Mouse (Mus musculus) forebrain, embryonic 16.5 days (tissue): Measurements from ENCODE around the gene Snca. TPM values are rescaled to one million over a fixed set of nuclear protein-coding genes. Genes with fewer than 3 reads are reported as not detected.
A peak's percentile ranks its signal among the peaks of the same experiment; 100 is the strongest.
"Not testable (repeated sequence)": the region's sequence is repeated elsewhere in the genome, so short reads cannot be mapped to it uniquely, and the experiment has no call there.

Experiments used
- ATAC-seq: fragments of 200-750 bp; cut with Nextera tagmentation; 2 replicates; pipeline ENCODE4 v1.8.0; 2017; ENCODE audit warnings: mild to moderate bottlenecking, moderate library complexity
- H3K27ac ChIP-seq: fragments of 300-500 bp; sonication (generic); 2 replicates; pipeline ENCODE4 v1.5.1; 2014; ENCODE audit warnings: low read length, control low read depth
- H3K27me3 ChIP-seq: fragments of 300-500 bp; sonication (generic); replicated peaks from 2 replicates; pipeline ENCODE4 v1.6.1; 2014; ENCODE audit warnings: low read length; ENCODE audit not compliant: control insufficient read depth, insufficient read depth
- H3K36me3 ChIP-seq: fragments of 300-500 bp; sonication (generic); 2 replicates; pipeline ENCODE4 v1.6.1; 2014; ENCODE audit not compliant: control insufficient read depth, insufficient read depth
- H3K4me1 ChIP-seq: fragments of 300-500 bp; sonication (generic); replicated peaks from 2 replicates; pipeline ENCODE4 v1.6.1; 2014; ENCODE audit warnings: low read length; ENCODE audit not compliant: control insufficient read depth, insufficient read depth
- H3K4me2 ChIP-seq: fragments of 300-500 bp; sonication (generic); 2 replicates; pipeline ENCODE4 v1.6.1; 2014; ENCODE audit warnings: mild to moderate bottlenecking, low read length, control low read depth
- H3K4me3 ChIP-seq: fragments of 300-500 bp; sonication (generic); replicated peaks from 2 replicates; pipeline ENCODE4 v1.5.1; 2014; ENCODE audit warnings: mild to moderate bottlenecking, low read length, control low read depth
- H3K9ac ChIP-seq: fragments of 300-500 bp; sonication (generic); replicated peaks from 2 replicates; pipeline ENCODE4 v1.6.1; 2014; ENCODE audit warnings: low read depth, low read length, control low read depth
- H3K9me3 ChIP-seq: fragments of 300-500 bp; sonication (generic); 2 replicates; pipeline ENCODE4 v1.6.1; 2016; ENCODE audit warnings: low read length; ENCODE audit not compliant: control insufficient read depth
- WGBS: fragments of 180-500 bp; shearing (Covaris S2); extraction: QIAGEN DNeasy Blood & Tissue Kit; methylation state at CpG from one replicate; pipeline ENCODE4 v1.1.7; 2014; 5-methylcytosine and 5-hydroxymethylcytosine counted together
- polyA plus RNA-seq: library from polyadenylated mRNA; unstranded; fragments of >200 nt; fragmentation: Nextera tagmentation; extraction: Ambion mirVana; gene quantifications from 2 replicates; pipeline ENCODE4 v1.2.1, GENCODE M21; 2015

Gene Snca
- polyA plus RNA-seq, 1 experiment from 2014 or later = 176 TPM

DNA sequence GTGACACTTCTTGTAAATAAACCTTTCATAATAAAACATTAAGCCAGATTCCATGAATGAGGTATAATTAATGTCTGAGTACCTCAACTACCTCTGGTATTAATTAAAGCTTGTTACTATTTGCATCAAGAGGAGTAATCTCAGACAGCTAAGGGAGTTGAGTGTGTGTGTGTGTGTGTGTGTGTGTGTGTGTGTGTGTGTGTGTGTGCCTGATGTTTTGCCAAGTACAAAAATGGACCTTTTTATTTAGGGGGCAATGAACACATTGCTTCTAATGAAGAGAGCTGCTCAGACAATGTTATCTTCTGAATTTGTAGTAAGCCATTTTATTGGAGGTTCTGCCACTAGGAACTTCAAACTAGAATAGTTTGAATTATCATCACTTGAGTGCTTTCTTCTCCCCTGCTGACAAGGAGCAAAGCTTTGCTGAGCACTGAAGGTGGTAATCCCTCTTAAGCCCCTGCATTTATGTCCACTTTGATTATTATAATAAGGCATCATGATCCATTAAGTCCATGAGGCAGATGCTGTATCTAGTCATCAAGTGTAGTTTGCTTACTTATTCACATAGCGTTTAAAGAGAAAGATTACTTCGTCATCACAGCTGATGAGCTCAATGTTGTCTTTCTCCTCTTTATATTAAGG, 88.1 kb downstream of the Snca start:
- ATAC-seq = no peak
- Histone ChIP-seq H3K4me3 (no peak overlapping the region), H3K9ac (no peak overlapping the region), H3K9me3 (no peaks in the 10 kb centered on the region), H3K27me3 (no peaks in the 10 kb centered on the region), H3K27ac (no peak overlapping the region), H3K36me3 (no peaks in the 10 kb centered on the region), H3K4me2 (no peak overlapping the region), H3K4me1 (no peaks in the 10 kb centered on the region)
- 22% methylated on average over 2 of the region's 2 CpGs for WGBS

DNA sequence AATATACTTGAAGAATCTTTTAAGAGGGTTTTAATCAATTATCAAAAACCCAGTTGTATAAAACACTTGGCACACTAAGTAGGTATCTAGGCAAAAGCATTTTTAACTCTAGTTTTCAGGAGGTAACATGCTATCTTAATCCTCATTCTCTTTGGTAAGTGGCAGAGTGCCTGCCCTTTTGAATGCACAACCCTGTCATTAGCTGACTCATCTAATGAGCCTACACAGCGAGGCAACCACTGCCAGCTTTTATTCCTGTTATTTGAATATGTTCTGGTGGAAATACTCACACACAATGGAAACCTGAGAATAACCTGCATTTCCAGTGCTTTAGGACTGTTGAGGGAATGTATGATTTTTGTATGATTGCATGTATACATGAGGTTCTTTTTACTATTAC, 89.9 kb downstream of the Snca start:
- ATAC-seq = peak; percentile 80
- WGBS = 7% methylated on average over 1 of the region's 1 CpGs

DNA sequence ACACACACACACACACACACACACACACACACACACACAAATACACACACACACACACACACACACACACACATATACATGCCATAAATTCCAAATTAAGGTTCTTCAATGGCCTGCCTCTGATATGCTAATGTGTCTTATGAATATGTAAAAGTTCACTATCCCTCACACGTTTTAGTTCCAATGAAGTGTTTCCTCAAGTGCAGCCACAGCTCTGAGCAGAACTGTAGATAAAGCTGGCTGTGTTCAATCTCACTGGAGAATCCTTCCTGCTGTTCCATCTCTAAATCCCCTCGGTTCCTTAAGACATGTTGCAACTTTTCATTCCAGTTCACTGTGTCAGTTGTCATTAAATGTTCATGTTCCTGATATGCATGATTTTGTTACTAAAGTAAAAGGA, 98.5 kb downstream of the Snca start:
- no peak overlapping the region for H3K4me3 ChIP-seq
- H3K27me3 ChIP-seq = no peaks in the 10 kb centered on the region
- H3K4me2 ChIP-seq = no peak overlapping the region
- ATAC-seq = no peak
- H3K9me3 ChIP-seq = no peaks in the 10 kb centered on the region
- H3K4me1 ChIP-seq = no peaks in the 10 kb centered on the region
- WGBS = 19% methylated on average over 2 of the region's 2 CpGs
- H3K9ac ChIP-seq = no peak overlapping the region
- H3K27ac ChIP-seq = no peak overlapping the region
- H3K36me3 ChIP-seq = no peaks in the 10 kb centered on the region

More for the DNA sequence above, 89.9 kb downstream of the Snca start:
- Histone ChIP-seq H3K9me3 (no peaks in the 10 kb centered on the region), H3K4me2 (no peak overlapping the region), H3K4me1 (no peaks in the 10 kb centered on the region), H3K27ac (no peak overlapping the region), H3K27me3 (no peaks in the 10 kb centered on the region), H3K36me3 (no peaks in the 10 kb centered on the region), H3K4me3 (no peak overlapping the region), H3K9ac (no peak overlapping the region)

DNA sequence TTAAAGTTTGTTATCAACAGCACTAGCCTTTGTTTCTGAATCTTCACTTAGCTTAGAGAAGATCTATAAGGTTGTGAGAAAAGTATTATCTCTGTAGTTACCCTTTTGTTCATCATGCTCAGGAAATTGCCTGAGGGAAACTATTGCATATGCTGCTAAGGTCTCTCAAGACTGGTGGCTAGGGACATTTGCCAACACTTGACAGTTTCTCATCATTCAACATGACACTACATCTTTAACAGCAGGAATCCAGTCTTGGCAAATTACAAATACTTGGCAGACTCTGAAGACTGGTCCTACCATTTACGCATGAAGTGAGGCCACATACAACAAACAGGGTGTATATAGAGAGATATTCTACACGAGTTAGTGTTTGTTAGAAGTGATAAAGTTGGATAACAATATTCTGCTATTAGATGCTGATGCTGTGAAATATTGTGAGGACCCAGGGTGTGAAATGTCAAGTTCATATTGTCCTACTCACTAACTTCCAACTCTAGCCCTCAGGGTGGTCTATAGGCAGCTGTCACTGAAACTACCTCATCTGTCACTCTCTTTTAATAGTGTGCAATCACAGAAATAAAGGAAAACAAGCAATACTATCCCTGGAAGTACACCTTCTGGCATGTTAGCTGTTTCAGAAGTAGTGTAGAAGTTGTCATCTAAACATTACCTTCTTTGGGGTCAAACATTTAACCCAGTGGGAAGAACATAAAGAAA, 105.4 kb downstream of the Snca start:
- Histone ChIP-seq H3K9me3 (no peaks in the 10 kb centered on the region), H3K27me3 (no peaks in the 10 kb centered on the region), H3K36me3 (no peaks in the 10 kb centered on the region), H3K4me2 (no peak overlapping the region), H3K27ac (no peak overlapping the region), H3K4me3 (no peak overlapping the region), H3K4me1 (no peaks in the 10 kb centered on the region), H3K9ac (no peak overlapping the region)
- ATAC-seq = 0 out of 2 replicates have a peak, but pooled peaks have one; percentile 15
- WGBS = 66% methylated on average over 2 of the region's 2 CpGs

DNA sequence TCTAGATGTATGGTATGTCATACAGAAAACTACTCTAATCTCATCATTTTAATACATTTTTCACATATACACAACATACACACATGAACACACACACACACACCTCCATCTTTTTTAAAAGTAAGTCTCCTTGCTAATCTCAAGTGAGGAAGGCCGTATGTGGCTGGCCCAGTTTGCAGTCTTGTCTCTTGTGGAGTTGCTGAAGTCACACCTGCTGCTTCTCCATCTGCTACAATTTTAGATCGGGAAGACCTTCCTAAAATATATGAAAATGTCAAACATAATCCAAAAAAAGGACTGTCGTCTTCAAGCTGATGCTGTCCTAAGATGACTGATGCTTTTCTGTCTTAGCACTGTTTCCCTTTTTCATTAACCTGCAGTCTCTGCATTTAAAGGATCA, 112.1 kb downstream of the Snca start:
- Histone ChIP-seq H3K27ac (no peak overlapping the region), H3K27me3 (no peaks in the 10 kb centered on the region), H3K4me2 (no peak overlapping the region), H3K4me1 (no peaks in the 10 kb centered on the region), H3K36me3 (no peaks in the 10 kb centered on the region), H3K4me3 (no peak overlapping the region), H3K9me3 (no peaks in the 10 kb centered on the region), H3K9ac (no peak overlapping the region)
- ATAC-seq = no peak
- 68% methylated on average over 3 of the region's 3 CpGs for WGBS

DNA sequence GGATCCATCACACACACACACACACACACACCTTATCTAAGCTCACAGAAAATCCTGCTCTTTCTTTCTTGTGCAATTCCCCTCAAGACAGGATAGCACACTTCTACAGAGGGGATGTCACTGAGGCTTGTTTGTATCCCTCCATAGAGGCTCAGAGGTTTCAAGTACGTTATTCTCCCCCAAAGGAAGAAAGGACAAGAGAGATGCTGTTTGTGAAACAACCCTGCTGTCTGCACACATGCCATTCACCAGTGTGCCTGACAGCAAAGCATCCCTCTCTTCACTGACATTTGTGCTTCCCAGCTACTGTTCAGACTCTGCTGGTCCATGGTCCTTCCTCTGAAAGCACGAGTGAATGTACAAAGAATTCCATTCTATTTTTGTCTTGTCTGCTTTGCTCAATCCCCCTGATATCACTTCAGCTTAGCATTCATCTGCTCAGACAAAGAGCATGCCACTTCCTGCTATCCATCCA, 119.6 kb downstream of the Snca start:
- H3K9ac ChIP-seq = 0 out of 2 replicates have a peak overlapping the region, but pooled peaks have one; percentile 35
- H3K36me3 ChIP-seq = no peaks in the 10 kb centered on the region
- WGBS = 14% methylated on average over 2 of the region's 2 CpGs
- H3K4me2 ChIP-seq = no peak overlapping the region
- no peak overlapping the region for H3K4me3 ChIP-seq
- peak; percentile 55; the same call in 1 of the 2 replicates for ATAC-seq
- no peaks in the 10 kb centered on the region for H3K27me3 ChIP-seq
- peak overlapping the region; percentile 31; the same call in 1 of the 2 replicates for H3K27ac ChIP-seq
- no peaks in the 10 kb centered on the region for H3K9me3 ChIP-seq
- H3K4me1 ChIP-seq = 0 out of 2 replicates have a peak, but pooled peaks cover 6% of the 10 kb centered on the region

DNA sequence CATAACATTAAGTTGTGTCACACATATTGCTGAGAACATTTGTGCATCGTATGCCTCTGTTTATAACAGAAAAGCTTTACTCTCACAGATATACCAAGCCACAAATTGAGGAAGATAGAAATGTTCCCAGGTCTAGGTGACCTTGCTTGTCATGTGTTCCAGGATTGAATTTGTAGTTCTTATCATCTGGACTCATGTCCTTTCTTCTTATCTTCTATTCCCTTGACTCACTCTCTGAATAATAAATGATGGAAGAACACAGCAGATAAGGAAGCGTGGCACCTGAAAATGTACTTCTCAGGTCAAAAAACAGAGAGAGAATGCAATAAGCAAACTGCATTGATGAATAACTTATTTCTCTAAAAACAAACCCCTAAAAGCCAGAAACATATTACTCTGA, 131.6 kb downstream of the Snca start:
- H3K27me3 ChIP-seq = no peaks in the 10 kb centered on the region
- WGBS = 90% methylated on average over 2 of the region's 2 CpGs
- H3K4me2 ChIP-seq = no peak overlapping the region
- H3K9ac ChIP-seq = no peak overlapping the region
- H3K27ac ChIP-seq = no peak overlapping the region
- H3K4me1 ChIP-seq = no peaks in the 10 kb centered on the region
- H3K4me3 ChIP-seq = no peak overlapping the region
- H3K36me3 ChIP-seq = no peaks in the 10 kb centered on the region
- H3K9me3 ChIP-seq = no peaks in the 10 kb centered on the region
- no peak for ATAC-seq

DNA sequence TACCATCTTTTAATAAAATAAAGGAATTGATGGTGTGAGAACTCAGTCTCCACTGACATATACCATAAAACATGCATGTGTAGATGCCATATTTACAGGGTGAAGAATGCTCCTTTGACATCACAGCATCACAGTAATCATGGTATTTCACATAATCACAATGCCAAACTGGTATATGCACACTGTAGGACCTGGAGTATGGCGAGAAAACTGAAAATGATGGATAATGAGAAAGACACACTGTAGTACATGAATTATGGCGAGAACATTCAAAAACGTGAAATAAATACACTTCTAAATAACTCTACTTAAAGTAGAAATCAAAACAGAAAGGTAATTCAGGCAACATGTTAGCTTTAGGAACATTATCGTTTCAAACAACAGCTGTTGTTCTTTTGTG, 142.6 kb downstream of the Snca start:
- not testable (repeated sequence) for H3K4me2 ChIP-seq

DNA sequence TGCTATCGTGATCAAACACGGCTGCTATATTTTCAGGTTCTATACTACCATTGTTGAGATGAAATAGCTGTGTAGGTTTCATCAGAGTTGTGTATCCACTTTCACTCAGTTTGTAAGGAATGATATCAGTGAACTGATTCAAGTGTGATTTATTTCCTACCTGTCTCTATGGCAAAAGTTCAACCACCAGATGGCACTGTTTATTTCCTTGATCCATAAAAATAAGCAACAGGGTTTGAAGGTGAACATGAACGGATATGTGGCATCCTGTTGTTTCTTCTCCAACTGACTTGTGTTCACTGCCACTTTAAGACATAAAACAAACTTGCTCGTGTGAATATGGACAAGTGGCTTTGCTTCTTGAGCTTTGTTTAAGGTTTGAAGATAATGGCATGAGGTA, 147.4 kb downstream of the Snca start:
- H3K4me2 ChIP-seq = no peak overlapping the region
- no peak overlapping the region for H3K4me3 ChIP-seq
- H3K9ac ChIP-seq = no peak overlapping the region
- no peak overlapping the region for H3K27ac ChIP-seq
- H3K4me1 ChIP-seq = no peaks in the 10 kb centered on the region
- no peak for ATAC-seq
- H3K27me3 ChIP-seq = no peaks in the 10 kb centered on the region
- H3K9me3 ChIP-seq = no peaks in the 10 kb centered on the region
- WGBS = 49% methylated on average over 4 of the region's 4 CpGs
- no peaks in the 10 kb centered on the region for H3K36me3 ChIP-seq

More for the DNA sequence above, 142.6 kb downstream of the Snca start:
- H3K4me3 ChIP-seq, H3K36me3 ChIP-seq, H3K9me3 ChIP-seq, ATAC-seq, H3K4me1 ChIP-seq, H3K9ac ChIP-seq, H3K27ac ChIP-seq, H3K27me3 ChIP-seq: not testable (repeated sequence)
- 89% methylated on average over 4 of the region's 4 CpGs for WGBS
